Mouse (Mus musculus) G1E (cell line): Measurements from ENCODE around the gene BC003965.

ENCODE experiments used
- CTCF ChIP-seq: IDR thresholded peaks from 2 replicates; pipeline ENCODE4 v1.5.1; 2012; ENCODE audit warnings: low read depth, low read length, inconsistent platforms, mixed read lengths
- GATA1 ChIP-seq: IDR thresholded peaks from 2 replicates; pipeline ENCODE4 v1.6.1; 2012; ENCODE audit warnings: borderline replicate concordance, low read length, inconsistent platforms, mixed read lengths
- GATA2 ChIP-seq: IDR thresholded peaks from 2 replicates; pipeline ENCODE4 v1.6.1; 2012; ENCODE audit warnings: low read depth, low read length, inconsistent platforms, borderline replicate concordance
- POLR2AphosphoS5 ChIP-seq: IDR thresholded peaks from 2 replicates; pipeline ENCODE4 v1.6.1; 2012; ENCODE audit warnings: low read depth, low read length, inconsistent platforms; ENCODE audit not compliant: insufficient replicate concordance
- TAL1 ChIP-seq: conservative IDR thresholded peaks from 2 replicates; pipeline ENCODE4 v1.6.1; 2012; ENCODE audit warnings: low read depth, low read length, inconsistent platforms, mixed read lengths

- no peak for TF ChIP-seq CTCF
- TF ChIP-seq GATA2, result no peak
- TF ChIP-seq GATA1, result no peak
- no peak for TF ChIP-seq POLR2AphosphoS5
- no peak for TF ChIP-seq TAL1
Measured at GRCm38 (mm10) chr17:25210006-25210405, 25.7 kb downstream of the BC003965 start.
